Mouse (Mus musculus) adrenal gland, postnatal 10 days (tissue): Measurements from ENCODE around the gene Trem2. TPM values are rescaled to one million over a fixed set of nuclear protein-coding genes. Genes with fewer than 3 reads are reported as not detected.
"Not testable (repeated sequence)": the region's sequence is repeated elsewhere in the genome, so short reads cannot be mapped to it uniquely, and the experiment has no call there.

Experiments
- DNase-seq: peaks from one replicate; pipeline ENCODE4 v3.0.0; 2021; ENCODE audit warnings: mixed read lengths
- long read RNA-seq, 2 experiments: library from polyadenylated mRNA; stranded (forward); transcript quantifications; one replicate each; pipeline ENCODE4 v2.0.0; 2021
- total RNA-seq, 2 experiments: library from RNA; stranded (reverse); gene quantifications; 2 replicates each; pipeline ENCODE4 v1.2.3; 2021

Gene Trem2
- 1 to 10 TPM; 1.2 to 1.9 TPM for total RNA-seq
- long read RNA-seq, experiment 1, partial matches to known transcripts, result 1 of 2 reads
- long read RNA-seq, experiment 1, other reads (novel, unspliced or antisense), result 0 of 2 reads
- long read RNA-seq, experiment 2, partial matches to known transcripts, result 0 of 1 reads
- long read RNA-seq, experiment 2, other reads (novel, unspliced or antisense), result 0 of 1 reads

DNA sequence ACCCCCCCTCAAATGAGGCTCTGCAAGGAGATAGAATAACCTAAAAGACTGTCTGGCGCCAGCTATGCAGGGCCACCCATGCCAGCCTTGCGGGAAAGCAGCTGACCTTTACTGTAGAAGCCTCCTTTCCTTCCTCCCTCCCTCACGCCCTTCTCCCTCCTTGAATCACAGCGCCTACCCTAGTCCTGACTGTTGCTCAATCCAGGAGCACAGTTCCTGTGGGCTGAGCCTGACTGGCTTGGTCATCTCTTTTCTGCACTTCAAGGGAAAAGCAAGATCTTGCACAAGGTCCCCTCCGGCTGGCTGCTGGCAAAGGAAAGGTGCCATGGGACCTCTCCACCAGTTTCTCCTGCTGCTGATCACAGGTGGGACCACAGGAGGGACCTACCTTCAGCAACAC lies at the start of gene Trem2:
Gene Trem2 (plus strand): TSS at position 171 of the 400 bp plus-strand sequence.
- peak; percentile 39 for DNase-seq

DNA sequence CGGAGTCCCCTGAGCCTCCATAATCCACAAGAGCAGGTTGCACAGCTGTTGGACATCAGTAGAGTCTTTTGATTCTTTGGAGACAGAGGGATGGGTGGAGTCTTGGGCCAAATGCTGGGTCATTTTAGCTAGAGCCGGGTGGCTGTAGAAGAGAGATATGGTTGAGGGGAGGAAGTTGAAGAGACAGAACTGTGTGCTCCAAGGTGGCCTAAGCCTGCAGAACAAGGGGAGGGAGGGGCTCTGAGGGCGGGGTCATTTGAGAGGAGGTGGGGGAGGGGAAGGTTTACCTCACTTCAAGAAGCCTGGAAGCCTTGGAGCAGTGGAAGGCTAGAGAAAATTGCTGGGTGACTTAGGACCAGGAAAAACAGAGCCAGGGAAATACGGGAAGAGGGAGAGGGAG lies 47.0 kb upstream of the Trem2 start, which contains the start of gene Treml2:
Gene Treml2 (plus strand): TSS at position 296 of the 400 bp plus-strand sequence.
- DNase-seq, result no peak

DNA sequence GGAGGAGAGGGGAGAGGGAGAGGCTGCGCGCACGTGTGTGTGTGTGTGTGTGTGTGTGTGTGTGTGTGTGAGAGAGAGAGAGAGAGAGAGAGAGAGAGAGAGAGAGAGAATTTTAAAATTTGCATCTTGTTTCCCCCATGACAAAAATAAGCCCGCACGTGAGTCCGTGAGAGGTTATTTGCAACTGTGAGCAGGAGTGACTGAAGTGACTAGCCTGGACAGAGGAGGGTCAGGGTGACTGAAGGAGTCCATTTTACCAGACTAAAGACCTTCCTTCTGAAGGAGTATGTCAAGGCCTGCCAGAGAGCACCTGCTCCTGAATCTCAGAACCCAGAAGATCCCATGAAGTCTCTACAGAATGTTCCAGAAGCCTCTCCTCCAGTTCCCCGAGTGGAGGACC lies 46.4 kb upstream of the Trem2 start:
- no peak for DNase-seq

DNA sequence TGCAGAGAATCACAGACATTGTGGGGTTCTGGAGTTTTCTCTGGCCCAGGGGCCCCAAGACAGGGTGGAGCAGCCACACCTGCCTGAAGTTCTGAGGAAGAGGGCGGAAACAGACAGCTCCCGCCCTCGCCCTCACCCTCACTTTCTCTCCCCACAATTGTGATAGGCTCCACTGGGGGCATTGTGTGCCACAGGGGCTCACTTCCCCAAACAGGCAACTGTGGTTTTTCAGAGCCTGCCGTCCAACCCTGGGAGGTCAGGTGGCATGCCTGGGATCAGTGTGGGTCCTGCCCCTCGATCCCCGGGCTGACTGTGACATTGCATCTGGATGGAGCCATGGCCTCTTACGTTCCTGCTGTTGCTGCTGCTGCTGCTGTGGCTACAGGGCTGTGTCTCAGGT lies 46.0 kb upstream of the Trem2 start:
- DNase-seq, result no peak

DNA sequence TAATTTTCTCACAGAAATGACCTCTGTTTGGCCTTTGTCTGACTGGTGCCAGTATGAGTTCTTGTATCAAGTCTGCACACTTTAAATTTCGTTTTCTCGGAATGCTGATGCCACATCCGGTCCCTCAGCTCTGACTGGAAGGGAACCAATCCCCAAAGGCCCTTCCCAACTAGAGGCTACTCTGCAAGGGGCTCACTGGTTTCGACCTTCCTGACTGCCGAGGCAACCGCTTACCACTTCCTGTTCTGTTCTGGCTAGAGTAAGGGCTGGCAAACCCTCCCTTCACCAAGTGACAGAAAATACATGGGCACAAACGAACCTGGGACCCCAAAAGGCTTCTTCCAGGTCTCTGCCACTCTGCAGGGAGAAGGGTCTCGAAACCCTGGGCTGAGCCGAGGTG lies 45.3 kb upstream of the Trem2 start:
- no peak for DNase-seq

DNA sequence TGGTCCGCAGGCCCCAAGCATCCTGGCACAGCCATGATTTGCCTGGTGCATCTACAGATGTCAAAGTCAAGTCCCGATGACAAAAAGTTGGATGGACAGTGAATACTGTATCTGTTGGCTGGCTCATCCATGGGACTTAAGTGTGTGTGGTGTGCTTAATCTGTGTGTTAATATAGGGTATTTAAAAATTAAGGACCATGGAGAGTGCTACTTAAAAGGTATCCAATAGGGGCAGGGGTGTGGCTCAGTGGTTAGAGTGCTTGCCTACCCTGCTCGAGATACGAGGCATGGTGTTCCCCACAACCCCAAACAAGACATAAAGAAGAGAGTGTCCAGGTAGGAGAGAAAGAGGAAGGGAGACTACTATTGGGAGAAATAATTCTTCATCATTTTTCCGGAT lies 44.4 kb upstream of the Trem2 start:
- DNase-seq, result no peak

DNA sequence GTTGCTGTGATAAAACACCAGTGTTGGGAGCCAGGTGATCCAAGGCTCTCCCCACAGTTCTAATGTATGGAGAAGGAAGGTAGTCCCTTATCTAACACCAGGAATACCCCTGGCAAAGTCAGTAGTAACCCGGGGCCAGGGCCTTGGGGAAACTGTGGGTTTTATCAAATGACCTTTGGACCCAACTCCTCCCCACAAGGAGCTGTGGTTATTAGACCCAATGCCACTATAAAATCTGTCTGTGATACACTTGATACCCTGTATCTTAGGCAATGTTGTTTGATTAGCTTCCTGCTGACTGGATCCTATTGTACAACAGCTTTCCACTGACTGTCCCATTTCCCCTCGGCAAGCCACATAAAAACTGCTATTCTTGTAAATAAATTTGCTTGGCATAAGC lies 34.1 kb upstream of the Trem2 start:
- DNase-seq, result no peak

DNA sequence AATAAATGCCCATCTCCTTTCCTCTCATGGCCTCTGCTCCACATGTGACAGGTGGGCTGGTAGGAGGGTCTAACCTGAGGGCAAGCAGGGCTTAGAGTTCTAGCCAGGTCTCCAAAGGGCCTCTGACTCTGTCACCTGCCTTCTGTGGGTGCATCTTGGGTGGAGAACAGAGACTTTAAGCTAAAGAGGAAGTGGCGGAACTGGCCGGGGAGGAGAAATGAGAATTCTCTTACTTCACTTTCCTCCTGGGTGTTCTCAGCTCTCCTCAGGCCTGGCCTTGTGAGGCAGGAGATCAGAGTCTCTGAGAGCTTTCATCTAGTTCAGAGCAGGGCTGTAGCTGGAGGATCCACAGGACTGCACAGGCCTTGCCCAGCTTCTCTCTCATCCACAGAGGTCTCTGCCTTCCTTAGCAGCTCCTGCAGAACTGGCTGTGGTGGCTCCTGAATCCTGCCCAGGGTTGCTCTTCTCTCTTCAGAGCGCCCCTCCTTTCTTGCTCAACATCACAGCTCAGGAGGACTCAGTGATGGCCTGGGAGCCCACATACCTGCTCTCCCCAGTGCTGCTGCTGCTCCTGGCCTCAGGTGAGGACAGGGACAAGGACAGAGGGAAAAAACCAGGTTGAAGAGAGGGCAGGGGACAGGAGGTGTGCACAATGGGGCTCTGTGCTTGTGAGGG lies 30.2 kb upstream of the Trem2 start, which contains the start of gene B430306N03Rik:
Gene B430306N03Rik (plus strand): TSS at position 237 of the 675 bp plus-strand sequence.
- not testable (repeated sequence) for DNase-seq

DNA sequence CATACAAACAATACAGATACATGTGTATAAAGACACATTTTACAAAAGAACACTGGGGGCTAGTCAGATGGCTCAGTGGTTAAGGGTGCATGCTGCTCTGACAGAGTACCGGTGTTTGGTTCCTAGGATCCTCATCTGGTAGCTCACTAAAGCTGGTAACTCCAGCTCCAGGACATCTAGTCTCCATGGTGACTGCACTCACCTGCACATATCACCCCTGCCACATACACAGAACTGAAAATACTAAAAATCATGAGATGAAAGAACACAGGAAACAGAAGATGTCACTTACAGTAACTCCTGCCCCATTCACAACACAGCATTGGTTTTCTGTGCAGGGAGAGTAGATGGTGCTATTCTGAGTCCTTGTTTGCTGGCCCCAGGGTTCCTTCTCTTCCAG lies 27.5 kb upstream of the Trem2 start:
- no peak for DNase-seq

DNA sequence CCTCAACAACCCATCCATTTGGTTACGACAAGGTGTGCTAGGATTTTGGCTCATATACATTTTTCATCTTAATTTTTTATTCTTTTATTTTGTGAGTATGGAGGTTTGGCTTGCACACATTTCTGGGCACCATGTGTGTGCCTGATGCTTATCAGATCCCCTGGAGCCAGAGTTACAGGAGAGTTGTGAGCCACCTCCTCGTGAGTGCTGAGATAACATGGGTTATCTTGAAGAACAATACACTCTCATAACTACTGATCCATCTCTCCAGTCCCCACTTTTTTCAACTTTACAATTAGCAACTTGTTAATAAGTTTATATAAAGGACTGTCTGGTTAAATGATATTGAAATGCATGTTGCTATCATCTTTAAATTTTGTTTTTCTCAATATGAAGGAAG lies 24.9 kb upstream of the Trem2 start:
- no peak for DNase-seq

DNA sequence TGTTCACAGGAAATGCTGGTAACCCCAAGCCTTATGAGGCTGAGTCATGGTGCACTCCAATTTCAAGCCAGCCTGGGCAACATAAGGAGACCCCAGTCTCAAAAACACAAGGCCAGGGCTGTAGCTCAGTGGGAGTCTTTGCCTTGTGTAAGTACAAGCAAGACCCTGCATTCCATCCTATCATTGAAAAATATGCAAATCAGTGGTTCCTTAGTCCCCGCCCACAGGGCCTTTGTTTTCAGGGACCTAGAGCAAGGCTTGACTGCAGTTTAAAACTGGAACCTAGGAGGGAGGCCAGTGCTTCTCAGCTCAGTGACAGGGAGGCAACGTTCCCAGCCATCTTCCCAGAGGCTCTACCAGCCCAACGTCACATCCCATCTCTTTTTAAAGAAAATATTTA lies 23.0 kb upstream of the Trem2 start:
- DNase-seq, result no peak

DNA sequence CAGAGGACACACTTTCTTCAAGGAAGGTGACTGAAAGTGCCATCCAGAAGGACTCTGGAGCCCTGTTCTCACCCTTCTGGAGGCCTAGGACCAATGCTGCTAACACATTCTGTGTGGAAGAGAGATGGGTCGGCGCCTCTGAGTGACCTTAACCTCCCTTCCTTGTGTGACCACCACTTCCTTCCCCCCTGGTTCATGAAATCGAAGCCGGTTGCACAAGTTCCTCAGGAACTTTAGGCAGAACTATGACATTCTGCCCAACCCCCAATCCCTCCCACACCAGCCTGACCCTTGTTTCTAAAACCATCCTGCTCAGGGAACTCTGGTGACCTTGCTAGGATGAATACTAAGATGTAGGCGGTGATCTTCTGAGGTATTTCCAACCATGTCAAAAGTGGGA lies 21.9 kb upstream of the Trem2 start:
- no peak for DNase-seq

DNA sequence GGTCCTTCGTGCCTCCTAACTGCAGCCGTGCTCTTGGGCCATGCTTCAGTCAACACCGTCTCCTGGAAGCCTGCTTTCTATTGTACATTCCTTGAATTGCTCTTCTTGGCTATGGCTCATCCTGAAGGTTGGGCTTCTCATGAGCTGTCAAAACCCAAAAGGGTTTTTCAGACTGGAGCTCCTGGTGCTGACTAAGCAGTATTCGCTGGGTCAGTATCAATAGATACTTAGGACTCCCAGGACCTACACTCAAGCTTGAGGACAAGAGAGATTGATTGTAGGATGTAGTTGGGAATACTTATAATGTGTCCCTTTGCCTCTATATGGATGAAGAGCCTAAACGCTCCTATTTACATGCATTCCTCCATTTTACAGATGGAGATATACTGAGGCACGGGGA lies 21.1 kb upstream of the Trem2 start:
- DNase-seq, result no peak

DNA sequence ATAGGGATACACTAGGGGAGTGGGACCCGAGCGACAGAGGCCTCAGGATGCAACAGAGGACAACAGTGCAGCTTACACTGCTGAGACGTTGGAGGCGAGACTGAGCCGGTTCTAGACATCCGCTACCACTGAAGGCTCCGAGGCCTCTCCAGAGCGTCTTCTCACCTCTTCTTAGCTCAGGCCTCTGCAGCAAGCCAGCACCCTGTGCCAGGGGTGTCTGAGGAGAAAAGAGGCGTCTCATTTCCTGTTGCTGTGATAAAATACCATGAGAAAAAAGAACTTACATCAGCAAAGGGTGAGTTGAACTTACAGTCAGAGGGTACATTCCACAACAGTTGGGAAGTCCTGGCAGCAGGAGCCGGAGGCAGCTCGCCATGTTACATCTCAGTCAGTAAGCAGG lies 20.6 kb upstream of the Trem2 start:
- no peak for DNase-seq

DNA sequence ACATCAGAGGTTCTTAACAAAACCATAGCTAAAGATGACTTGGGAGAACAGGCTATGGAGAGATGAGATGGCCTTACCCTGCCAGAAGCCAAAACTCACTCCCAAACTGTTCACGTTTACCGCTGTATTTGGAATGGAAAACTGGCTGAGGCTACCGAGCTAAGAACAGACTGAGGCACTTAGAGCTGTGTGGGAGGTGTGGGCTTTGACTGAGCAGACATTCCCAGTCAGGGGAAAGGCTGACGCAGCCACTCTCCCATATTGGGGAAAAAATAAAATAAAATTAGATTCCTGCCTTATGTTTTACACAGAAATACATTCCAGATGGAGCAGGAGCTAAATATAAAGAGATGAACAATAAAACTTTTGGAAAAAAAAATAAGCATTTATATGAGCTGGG lies 19.5 kb upstream of the Trem2 start:
- DNase-seq, result no peak

DNA sequence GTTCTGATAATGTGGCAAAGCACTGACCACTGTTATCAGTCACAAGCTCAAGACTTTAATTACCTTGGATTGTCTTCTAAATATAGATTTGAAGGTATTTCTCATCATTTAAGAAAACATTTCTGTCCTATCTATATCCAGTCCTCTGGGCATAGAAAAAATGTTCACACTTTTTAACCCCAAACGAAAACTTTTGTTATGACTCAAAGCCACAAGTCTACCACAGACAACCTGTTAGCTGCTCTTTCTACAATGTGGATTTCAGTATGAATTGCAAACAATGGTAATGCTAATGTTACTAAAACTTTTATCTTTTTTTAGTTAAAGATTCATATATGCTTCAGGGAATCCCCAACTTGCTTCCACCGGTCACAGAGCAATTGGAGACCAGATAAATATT lies 13.7 kb upstream of the Trem2 start:
- DNase-seq, result no peak

DNA sequence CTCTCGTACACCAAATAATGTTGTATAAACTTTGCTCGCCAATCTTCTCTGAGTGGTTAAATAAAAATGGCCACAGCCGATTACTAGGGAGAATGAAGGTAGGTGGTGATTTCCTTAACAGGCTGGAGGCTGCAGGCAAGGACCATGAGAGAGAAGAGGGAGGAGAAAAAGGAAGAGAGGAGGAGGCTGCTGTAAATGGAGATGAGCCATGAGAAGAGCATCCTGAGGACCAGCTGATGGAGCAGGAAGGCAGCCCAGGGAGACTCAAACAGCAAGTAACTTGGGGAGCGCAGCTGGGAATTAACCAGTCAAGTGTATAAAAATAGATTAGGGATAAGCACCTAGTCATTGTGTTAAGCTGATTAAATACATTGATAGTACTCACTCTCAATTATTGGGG lies 12.0 kb upstream of the Trem2 start:
- no peak for DNase-seq

DNA sequence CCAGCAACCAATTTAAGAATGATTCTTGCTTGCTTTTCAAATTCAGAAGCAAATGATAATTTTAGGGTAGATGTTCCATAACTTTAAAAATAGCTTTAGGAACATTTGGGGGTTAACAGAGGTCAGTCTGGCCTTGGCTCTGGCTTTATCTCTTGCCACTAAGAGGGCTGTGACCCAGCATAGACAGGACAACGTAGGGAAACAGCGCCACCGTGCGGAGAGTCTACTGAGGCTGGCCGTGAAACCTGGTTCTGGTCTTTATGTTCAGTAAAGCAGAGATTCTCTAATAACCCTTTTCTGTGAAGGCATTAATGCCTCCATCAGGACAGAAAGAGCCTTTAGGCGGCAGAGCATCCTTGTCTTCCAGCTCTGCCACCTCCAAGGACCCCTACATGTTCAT lies 9.3 kb upstream of the Trem2 start:
- peak; percentile 91 for DNase-seq

DNA sequence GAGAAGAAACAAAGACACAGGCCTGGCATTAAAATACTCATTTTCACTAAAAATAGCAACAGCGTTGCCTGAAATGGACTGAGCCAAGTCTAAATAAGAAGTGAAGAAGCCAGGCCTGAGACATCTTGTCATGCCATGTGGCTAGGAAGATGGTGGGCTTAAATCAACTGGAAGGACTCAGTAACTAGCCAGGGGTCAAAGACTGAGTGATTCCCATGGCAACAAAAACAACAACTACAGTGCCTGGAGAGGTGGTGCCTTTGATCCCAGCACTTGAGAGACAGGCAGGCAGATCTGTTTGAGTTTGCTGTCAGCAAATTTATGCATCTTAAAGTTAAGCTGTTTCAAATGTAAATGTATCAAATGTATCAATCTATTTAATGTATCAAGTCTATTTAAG lies 5.9 kb upstream of the Trem2 start:
- no peak for DNase-seq

DNA sequence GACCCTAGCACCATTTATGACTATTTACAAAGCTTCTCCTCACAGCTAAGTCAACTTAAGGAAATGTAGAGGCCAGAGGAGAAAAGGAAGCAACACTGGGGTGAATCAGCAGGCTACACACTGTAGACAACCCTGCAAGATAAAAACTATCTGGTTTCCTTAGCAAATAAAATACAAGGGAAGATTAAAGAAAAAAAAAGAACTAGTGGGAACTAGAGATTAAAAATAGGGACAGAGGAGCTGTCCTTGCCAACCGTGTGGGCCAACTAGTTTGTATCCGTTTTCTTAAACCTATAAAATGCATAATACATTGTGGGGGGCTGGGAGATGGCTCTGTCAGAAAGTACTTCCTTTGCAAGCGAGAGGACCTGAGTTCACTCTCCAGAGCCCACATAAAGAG lies 4.3 kb upstream of the Trem2 start:
- no peak for DNase-seq

DNA sequence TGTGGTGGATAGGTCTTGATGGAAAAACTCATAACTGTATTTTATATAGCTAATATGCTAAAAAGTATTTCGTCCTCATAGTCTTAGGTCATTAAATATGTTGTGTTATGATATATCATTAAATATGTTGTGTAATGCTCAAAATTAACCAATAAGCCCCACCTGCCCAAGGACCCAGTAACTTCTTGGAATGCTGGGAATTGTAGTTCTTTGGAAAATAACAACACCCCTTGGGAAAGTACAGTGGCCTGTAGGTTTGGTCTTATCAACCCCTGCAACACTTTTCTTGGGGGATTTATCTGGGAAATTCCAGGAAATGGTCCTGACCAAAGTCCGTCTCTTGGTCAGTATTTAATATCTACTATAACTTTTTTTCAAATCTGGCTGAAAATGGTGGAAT lies 3.1 kb upstream of the Trem2 start:
- no peak for DNase-seq

DNA sequence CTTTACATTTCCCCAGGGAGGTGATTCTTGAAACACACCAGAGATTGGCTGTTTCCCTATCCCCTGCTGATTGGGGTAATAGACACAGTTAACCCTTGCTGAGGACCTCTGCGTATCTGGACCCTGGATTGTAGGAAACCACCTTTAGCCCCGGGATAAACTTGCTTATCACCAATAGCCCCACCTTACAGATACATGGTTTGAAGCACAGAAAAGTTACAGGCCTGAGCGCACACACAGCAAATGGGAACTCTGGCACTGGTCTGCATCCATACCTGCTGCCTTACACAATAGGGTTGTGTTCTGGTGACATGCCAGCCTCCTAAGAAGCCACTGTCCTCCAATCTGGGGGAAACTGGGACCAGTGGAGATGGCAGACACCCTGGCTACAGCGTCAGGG lies 377 bp upstream of the Trem2 start:
- DNase-seq, result no peak

DNA sequence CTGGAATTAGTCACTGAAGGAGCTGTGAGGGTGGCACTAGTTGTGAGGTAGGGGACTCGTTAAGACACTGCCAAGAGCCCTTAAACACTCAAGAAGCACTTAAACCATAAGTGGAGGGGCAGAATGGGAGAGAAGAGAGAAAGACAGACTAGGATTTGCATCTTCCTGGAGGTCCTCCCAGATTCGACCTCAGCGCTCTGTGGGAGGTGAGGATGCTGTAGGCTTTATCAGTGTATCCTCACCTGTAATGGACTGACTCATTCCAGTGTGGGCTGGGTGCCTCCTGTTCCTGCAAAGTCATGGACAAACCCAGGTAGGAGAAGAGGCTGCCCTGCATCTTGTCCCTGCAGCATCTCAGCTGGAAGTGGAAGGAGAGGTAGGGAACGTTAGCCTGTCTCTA lies 633 bp downstream of the Trem2 start:
- no peak for DNase-seq

DNA sequence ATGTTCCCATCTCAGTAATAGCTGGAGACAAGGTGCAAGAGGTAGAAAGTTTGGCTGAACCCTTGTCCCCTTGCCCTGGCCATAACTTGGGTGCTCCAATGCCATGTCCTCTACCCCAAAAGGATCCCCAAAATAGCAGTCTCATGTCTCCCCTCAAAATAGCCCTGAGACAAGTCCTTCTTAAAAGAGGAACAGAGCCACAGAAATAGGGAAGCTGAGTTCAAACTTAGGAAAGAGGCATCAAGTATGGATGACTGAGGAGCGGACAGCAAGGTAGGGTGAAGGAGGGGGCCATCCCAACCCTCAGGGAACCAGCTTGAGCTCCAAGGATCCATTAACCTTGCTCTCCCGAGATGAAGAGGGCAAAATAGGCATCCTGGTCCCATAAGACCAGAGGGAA lies 1.1 kb downstream of the Trem2 start:
- no peak for DNase-seq
